Mouse (Mus musculus) brain, adult 2 months (tissue): ENCODE measurements around the gene Rpl5.

Experiments used
- DNase-seq: peaks from one replicate; pipeline ENCODE4 v3.0.0; 2011; ENCODE audit warnings: low read depth, low spot score

Gene Rpl5

GRCm38 (mm10) chr5:107942941-107943340 lies 42.6 kb downstream of the Rpl5 start:
- no peak for DNase-seq

DNA sequence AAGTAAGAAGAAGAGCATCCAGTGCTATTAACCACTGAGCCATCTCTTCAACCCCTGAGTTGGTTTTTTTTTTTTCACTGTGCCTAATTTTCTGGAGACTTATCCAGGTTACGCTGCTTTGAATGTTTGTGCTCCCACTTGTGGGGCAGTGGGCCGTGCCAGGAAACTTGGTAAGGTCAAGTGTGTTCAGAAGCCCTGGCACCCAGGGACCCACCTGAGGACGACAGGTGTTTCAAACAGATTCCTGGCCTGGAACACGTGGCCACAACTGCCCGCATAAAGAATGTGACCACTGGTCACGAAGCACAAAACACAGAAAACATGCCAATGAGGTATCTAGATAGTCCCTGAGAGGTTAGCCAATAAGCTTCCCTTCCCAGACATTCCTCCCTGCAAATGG lies 43.2 kb downstream of the Rpl5 start:
- DNase-seq = no peak

- no peak for DNase-seq
Observed at GRCm38 (mm10) chr5:107946475-107946874, 46.2 kb downstream of the Rpl5 start.

- peak; percentile 89 for DNase-seq
Observed at GRCm38 (mm10) chr5:107947548-107947947, 47.2 kb downstream of the Rpl5 start.

DNA sequence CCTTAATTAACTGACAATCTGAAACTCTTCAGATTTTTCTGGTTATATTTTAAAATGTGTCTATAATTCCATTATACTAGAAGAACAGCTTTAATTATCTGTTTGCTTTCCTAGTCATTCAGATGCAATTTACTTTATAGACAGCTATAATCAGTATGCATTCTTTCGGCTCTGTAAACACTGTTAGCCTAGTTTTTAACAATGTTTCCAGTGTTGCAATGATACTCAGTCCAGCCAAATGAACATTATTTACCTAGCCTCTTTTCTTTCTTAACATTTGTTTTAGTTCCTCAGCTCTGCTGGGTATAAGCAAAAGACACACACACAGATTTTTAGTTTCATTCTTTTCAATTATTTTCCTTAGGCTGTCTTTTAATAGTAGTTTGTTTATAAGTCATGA lies 48.6 kb downstream of the Rpl5 start:
- no peak for DNase-seq

DNA sequence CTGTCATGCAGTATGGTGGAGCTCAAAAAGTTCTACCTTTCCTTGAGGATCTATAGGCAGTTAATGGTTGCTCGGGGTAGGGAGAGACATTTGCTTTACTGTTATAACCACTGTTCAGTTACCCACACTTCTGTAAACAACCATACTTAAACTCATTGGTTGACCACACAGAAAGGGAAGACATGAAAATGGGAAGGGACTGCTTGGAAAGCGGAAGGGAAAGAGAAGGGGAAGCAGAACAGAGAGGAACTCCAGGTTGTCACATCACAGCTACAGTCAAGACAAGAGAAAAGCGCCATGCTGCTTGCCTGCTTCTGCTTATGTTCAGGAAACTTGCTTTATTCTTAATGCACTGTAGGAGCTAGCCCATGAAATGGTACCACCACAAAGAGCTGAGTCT lies 49.3 kb downstream of the Rpl5 start:
- DNase-seq = no peak

- no peak for DNase-seq
Observed at GRCm38 (mm10) chr5:107950643-107951042, 50.3 kb downstream of the Rpl5 start.
